Mouse (Mus musculus) ES-E14 (cell line): ENCODE data around the gene Sstr3. TPM values are rescaled to one million over a fixed set of nuclear protein-coding genes. Genes with fewer than 3 reads are reported as not detected.

ENCODE experiments used
- DNase-seq: peaks from one replicate; pipeline ENCODE4 v3.0.0-alpha.2; 2013; ENCODE audit warnings: low read depth, low spot score
- H3K27ac ChIP-seq: 2 replicates; pipeline ENCODE4 v1.5.1; 2012; ENCODE audit warnings: low read depth, mild to moderate bottlenecking, low read length, moderate library complexity, mixed read lengths; ENCODE audit not compliant: poor library complexity, insufficient read depth, severe bottlenecking
- H3K36me3 ChIP-seq: 2 replicates; pipeline ENCODE4 v1.6.1; 2012; ENCODE audit warnings: mild to moderate bottlenecking, low read length, moderate library complexity, mixed read lengths; ENCODE audit not compliant: control insufficient read depth, poor library complexity, insufficient read depth, severe bottlenecking
- H3K4me1 ChIP-seq, 2 experiments: fragments of 150-350 bp in 1 of 2; sonication (generic) in 1 of 2; 2 replicates each; pipeline ENCODE4 v1.6.1; 2012; ENCODE audit warnings: low read length in 2 of 2, mild to moderate bottlenecking in 1 of 2, mixed read lengths in 1 of 2; ENCODE audit not compliant: control insufficient read depth in 2 of 2, insufficient read depth in 2 of 2, poor library complexity in 1 of 2
- H3K4me3 ChIP-seq, 2 experiments: fragments of 150-350 bp in 1 of 2; sonication (generic) in 1 of 2; 2 replicates each; pipeline ENCODE4 v1.5.1; 2012; ENCODE audit warnings: low read length in 2 of 2, low read depth in 1 of 2, mild to moderate bottlenecking in 1 of 2, mixed read lengths in 1 of 2; ENCODE audit not compliant: insufficient read depth in 1 of 2, poor library complexity in 1 of 2, severe bottlenecking in 1 of 2
- H3K9ac ChIP-seq: 2 replicates; pipeline ENCODE4 v1.6.1; 2012; ENCODE audit warnings: low read depth, mild to moderate bottlenecking, low read length, mixed read lengths; ENCODE audit not compliant: poor library complexity, insufficient read depth, severe bottlenecking
- H3K9me3 ChIP-seq: fragments of 150-350 bp; sonication (generic); 2 replicates; pipeline ENCODE4 v1.6.1; 2012; ENCODE audit warnings: low read depth, mild to moderate bottlenecking, low read length; ENCODE audit not compliant: control insufficient read depth, insufficient read depth
- CHD2 ChIP-seq: IDR thresholded peaks from 2 replicates; pipeline ENCODE4 v1.6.1; 2014; ENCODE audit warnings: mild to moderate bottlenecking, low read depth, low read length, inconsistent platforms
- HCFC1 ChIP-seq: IDR thresholded peaks from 2 replicates; pipeline ENCODE4 v1.6.1; 2012; ENCODE audit warnings: low read length, inconsistent platforms, borderline replicate concordance; ENCODE audit not compliant: insufficient read depth
- MAFK ChIP-seq: IDR thresholded peaks from 2 replicates; pipeline ENCODE4 v1.6.1; 2014; ENCODE audit warnings: mild to moderate bottlenecking, low read depth, low read length, inconsistent platforms; ENCODE audit not compliant: insufficient read depth
- ZC3H11A ChIP-seq: IDR thresholded peaks from 2 replicates; pipeline ENCODE4 v1.6.1; 2012; ENCODE audit warnings: low read depth, mild to moderate bottlenecking, inconsistent platforms, low read length, borderline replicate concordance
- ZNF384 ChIP-seq: IDR thresholded peaks from 2 replicates; pipeline ENCODE4 v1.6.1; 2012; ENCODE audit warnings: low read depth, low read length, inconsistent platforms
- in situ Hi-C, 2 experiments: fragments of 600-800 bp; cut with MboI; formaldehyde crosslinking; loops; one replicate each; pipeline ENCODE4 v1.15.1; 2025; ENCODE audit warnings: low sequenced_read_pairs in 2 of 2, inconsistent platforms in 1 of 2; ENCODE audit not compliant: unreplicated experiment in 2 of 2
- total RNA-seq: library from RNA; depleted of rRNA; stranded (reverse); fragments of 300-350 nt; gene quantifications from 2 replicates; pipeline ENCODE4 v1.2.3, GENCODE M21; 2012

Gene Sstr3
- total RNA-seq, 1 experiment: 0.18 TPM

DNA sequence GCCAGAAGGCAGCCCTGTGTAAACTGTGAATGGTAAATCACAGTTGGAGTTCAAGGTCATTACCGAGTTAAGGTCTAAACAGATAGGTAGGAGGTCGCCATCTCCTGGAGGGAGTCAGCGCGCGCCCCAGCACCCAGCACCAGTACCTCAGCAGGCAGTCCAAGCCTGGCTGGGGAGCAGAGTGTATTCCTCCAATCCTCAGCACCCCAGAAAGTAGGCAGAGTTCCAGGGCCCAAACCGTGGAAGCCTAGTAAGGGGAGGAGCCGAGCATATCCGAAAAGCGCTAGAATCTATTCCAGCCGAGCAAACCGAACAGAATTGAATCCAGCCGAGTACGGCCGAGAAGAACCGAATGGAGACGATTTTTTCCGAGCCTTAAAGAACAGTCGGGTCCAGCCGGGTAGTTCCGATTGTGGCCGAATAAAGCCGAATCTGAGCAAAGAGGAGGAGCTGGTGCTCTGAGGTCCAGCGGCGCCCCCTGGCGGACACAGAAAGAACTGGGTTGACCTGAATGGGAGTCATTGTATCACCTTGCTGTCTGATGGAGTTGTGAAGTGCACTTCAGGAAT lies 12.5 kb downstream of the Sstr3 start:
- no peaks in the 10 kb centered on the region for H3K36me3 ChIP-seq
- peak; percentile 91 for DNase-seq
- in situ Hi-C loops: no loop called here
- no peak overlapping the region for H3K27ac ChIP-seq
- H3K9ac ChIP-seq: 0 out of 2 replicates have a peak overlapping the region, but pooled peaks have one; percentile 35
- no peaks in the 10 kb centered on the region for H3K9me3 ChIP-seq
- no peak for TF ChIP-seq MAFK
- no peak for TF ChIP-seq CHD2
- TF ChIP-seq HCFC1: no peak
- TF ChIP-seq ZNF384: no peak
- TF ChIP-seq ZC3H11A: 0 out of 2 replicates have a peak, but pooled peaks have one; percentile 27
- peak overlapping the region; percentile 44 to 52 for H3K4me3 ChIP-seq
- H3K4me1 ChIP-seq: peaks cover 0 to 12% of the 10 kb centered on the region in 2 experiments; a peak in 1 of 4 replicates

DNA sequence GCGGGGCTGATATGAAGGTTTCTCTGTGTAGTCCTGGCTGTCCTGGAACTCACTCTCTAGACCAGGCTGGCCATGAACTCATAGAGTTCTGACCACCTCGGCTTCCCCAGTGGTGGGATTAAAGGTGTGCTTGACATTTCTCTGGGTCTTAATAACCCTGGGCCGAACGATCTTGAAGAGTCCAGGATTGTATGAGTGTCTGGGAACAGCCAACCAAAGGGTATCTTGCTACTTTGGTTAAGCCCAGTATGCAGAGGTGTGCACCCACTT lies 13.1 kb downstream of the Sstr3 start:
- no peak for DNase-seq
- H3K27ac ChIP-seq: no peak overlapping the region
- in situ Hi-C loops: no loop called here
- no peaks in the 10 kb centered on the region for H3K36me3 ChIP-seq
- H3K4me1 ChIP-seq: peaks cover 0 to 10% of the 10 kb centered on the region in 2 experiments; a peak in 1 of 4 replicates
- no peaks in the 10 kb centered on the region for H3K9me3 ChIP-seq
- TF ChIP-seq HCFC1 (no peak), CHD2 (no peak), ZNF384 (no peak), ZC3H11A (no peak), MAFK (no peak)
- 0 out of 4 replicates have a peak overlapping the region, but pooled peaks of 1 of the 2 experiments have one; percentile 5 for H3K4me3 ChIP-seq
- no peak overlapping the region for H3K9ac ChIP-seq

DNA sequence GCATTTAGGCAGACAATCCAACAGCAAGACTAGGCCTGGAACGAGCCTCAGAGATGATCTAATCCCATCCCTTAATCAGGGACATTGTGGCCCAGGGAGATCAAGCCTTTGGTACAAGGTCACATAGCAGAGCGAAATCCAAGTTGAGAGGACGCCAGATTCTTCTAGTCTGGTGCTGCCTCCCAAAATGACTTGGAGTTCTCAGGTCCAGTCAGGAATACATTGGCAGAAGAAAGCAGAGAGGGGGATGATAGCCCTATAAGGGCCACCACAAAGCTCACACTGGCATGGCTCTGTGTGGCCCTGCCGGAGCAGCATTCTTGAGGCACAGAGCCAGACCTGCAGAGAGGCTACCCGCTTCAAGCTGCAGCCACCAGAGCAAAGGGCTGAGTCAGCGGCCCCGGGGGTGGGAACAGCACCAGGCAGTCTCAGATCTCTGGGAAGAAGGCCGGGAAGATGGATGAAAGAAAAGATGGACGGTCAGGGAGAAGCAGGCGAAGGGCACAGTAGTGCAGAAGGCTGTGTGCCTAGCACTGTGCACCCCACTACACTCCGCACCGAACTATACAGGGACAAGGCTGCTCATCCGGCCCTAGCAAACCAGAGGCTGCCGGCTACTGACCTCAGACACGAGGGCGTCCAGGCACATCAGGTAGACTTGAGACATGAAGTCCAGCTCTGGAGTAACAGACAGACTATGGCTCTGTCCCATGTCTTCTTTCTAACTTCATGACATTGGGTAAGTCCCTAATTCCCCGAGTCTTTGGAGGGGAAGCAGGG lies 13.6 kb downstream of the Sstr3 start, which contains the start of gene C1qtnf6:
Gene C1qtnf6, minus strand, starts transcription at position 746 of the 780 bp plus-strand sequence.
- Histone ChIP-seq H3K4me3 (peak within 1 kb of the TSS; percentile 44 to 52), H3K9me3 (no peaks in the 10 kb centered on the region), H3K9ac (0 out of 2 replicates have a peak within 1 kb of the TSS, but pooled peaks have one; percentile 35), H3K27ac (no peak within 1 kb of the TSS), H3K36me3 (no peaks in the 10 kb centered on the region), H3K4me1 (peaks cover 0 to 7% of the 10 kb centered on the region in 2 experiments; a peak in 1 of 4 replicates)
- in situ Hi-C loops: no loop called here
- TF ChIP-seq ZNF384 (no peak), MAFK (no peak), HCFC1 (no peak), CHD2 (no peak), ZC3H11A (no peak)
- DNase-seq: no peak

DNA sequence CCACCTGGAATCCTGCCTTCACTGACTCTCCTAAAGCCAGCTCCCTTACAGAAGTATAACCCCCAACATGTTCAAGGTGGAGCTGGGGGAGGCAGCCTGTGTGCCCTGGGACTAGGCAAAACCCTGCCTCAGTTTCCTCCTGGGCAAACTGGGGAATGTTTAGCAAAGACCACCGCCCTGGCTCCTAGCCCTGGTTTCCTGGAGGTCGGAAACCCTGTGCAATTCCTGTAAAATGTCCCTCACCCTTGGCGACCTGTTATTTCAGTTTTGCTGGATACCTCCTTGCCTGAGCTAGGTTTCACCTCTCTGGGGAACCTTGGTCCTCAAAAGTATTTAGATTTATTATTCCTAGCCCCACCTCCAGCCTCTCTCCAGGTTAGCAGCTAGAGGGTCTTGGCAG lies 14.3 kb downstream of the Sstr3 start:
- Histone ChIP-seq H3K9me3 (no peaks in the 10 kb centered on the region), H3K36me3 (no peaks in the 10 kb centered on the region), H3K4me3 (no peak overlapping the region), H3K4me1 (peaks cover 0 to 7% of the 10 kb centered on the region in 2 experiments; a peak in 1 of 4 replicates), H3K9ac (no peak overlapping the region), H3K27ac (no peak overlapping the region)
- in situ Hi-C loops: no loop called here
- TF ChIP-seq ZC3H11A (no peak), CHD2 (no peak), HCFC1 (no peak), ZNF384 (no peak), MAFK (no peak)
- no peak for DNase-seq
